Mouse (Mus musculus) olfactory bulb, adult 2 months (tissue): ENCODE measurements around the gene Bms1. TPM values are rescaled to one million over a fixed set of nuclear protein-coding genes. Genes with fewer than 3 reads are reported as not detected.
A peak's percentile ranks its signal among the peaks of the same experiment; 100 is the strongest.

Experiments used
- H3K27ac ChIP-seq: fragments of 200-500 bp; 2 replicates; pipeline ENCODE4 v1.5.1; 2012; ENCODE audit warnings: low read depth, low read length; ENCODE audit not compliant: insufficient read depth
- H3K4me1 ChIP-seq: fragments of 200-500 bp; 2 replicates; pipeline ENCODE4 v1.6.1; 2012; ENCODE audit warnings: low read length; ENCODE audit not compliant: control insufficient read depth, insufficient read depth
- H3K4me3 ChIP-seq: fragments of 200-500 bp; 2 replicates; pipeline ENCODE4 v1.5.1; 2012; ENCODE audit warnings: mild to moderate bottlenecking, low read depth, low read length, moderate library complexity; ENCODE audit not compliant: insufficient read depth
- CTCF ChIP-seq: fragments of 200-500 bp; IDR thresholded peaks from 2 replicates; pipeline ENCODE4 v1.5.1; 2012; ENCODE audit warnings: low read depth, mild to moderate bottlenecking, low read length, moderate library complexity; ENCODE audit not compliant: insufficient read depth
- POLR2A ChIP-seq: fragments of 200-500 bp; IDR thresholded peaks from 2 replicates; pipeline ENCODE4 v1.6.1; 2012; ENCODE audit warnings: mild to moderate bottlenecking, low read depth, low read length, moderate library complexity; ENCODE audit not compliant: insufficient read depth
- WGBS: fragments of 180-500 bp; shearing (Covaris S2); methylation state at CpG from one replicate; pipeline ENCODE4 v1.1.7; 2018; 5-methylcytosine and 5-hydroxymethylcytosine counted together
- polyA plus RNA-seq: library from polyadenylated mRNA; stranded (reverse); fragments of >200 nt; gene quantifications from 2 replicates; pipeline ENCODE4 v1.2.4, GENCODE M21; 2012; ENCODE audit warnings: low replicate concordance; ENCODE audit not compliant: missing spikeins, insufficient read depth, insufficient read length

Gene Bms1
- not detected in 2 replicates for polyA plus RNA-seq

- peak within 1 kb of the TSS; percentile 80 for H3K27ac ChIP-seq
- H3K4me1 ChIP-seq, result peaks cover 3% of the 10 kb centered on the region; the same call in 1 of the 2 replicates
- WGBS, result under 1% methylated on average over 67 of the region's 67 CpGs
- TF ChIP-seq POLR2A, result peak; percentile 88
- TF ChIP-seq CTCF, result peak; percentile 91
- H3K4me3 ChIP-seq, result peak within 1 kb of the TSS; percentile 81
Observed at GRCm38 (mm10) chr6:118419050-118419920, at the start of gene Bms1. Bms1 (minus strand) TSS chr6:118419474.

GRCm38 (mm10) chr6:118462069-118462705, 42.9 kb upstream of the Bms1 start:
- no peak overlapping the region for H3K4me3 ChIP-seq
- TF ChIP-seq POLR2A (no peak), CTCF (no peak)
- H3K4me1 ChIP-seq, result no peaks in the 10 kb centered on the region
- no peak overlapping the region for H3K27ac ChIP-seq
- 84% methylated on average over 15 of the region's 15 CpGs for WGBS

DNA sequence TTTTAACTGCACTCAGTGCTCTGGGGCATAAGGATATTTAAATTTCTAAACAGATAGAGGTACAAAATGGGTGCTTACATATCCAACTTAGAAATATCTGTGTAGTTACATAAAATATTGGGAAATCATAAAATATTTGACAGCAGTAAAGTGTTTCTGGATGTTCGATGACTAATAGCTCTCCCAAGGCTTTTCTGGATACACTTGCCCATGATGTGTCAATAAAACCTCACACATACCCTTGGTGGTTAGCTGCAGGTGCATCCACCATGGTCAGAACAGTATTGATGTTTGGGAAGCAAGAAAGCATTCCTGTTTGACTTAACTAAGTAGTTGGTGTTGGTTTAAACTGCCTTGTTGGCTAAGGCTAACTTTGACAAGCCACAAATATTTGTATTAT, 38.5 kb upstream of the Bms1 start:
- Histone ChIP-seq H3K4me1 (no peaks in the 10 kb centered on the region), H3K4me3 (no peak overlapping the region), H3K27ac (no peak overlapping the region)
- 95% methylated on average over 1 of the region's 1 CpGs for WGBS
- TF ChIP-seq CTCF, result no peak
- no peak for TF ChIP-seq POLR2A

DNA sequence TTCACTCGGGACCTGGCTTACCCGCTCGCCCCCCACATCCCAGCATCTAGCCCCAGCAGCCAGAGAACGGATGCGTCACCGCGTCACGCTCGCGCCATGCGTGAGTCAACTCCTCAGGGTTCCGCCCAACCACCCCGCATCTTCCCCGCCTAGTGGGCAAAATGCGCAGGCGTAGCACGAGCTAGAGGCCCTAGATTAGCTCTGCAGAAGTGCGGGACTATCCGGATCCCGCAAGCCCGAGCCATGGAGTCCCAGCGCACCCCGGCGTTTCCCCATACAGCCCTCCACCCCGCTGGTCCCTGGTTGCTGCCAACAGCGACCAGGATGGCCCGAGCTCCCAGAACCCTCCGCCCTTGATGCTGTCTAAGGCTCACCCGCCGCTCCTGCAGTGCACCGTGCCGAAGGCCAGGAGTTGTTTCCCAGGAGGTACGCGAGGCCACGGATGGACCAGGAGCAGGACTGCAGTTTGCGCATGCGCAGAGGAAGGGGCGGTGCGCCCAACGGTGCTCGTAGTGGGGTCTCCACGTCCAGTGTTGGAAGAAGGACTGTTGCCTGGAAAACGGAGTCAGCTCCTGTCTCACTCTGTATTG, 35.9 kb upstream of the Bms1 start, which contains the start of gene Zfp248:
TSS of gene Zfp248 (minus strand) at position 487 of the 590 bp plus-strand sequence.
- Histone ChIP-seq H3K4me3 (peak within 1 kb of the TSS; percentile 64), H3K27ac (peak within 1 kb of the TSS; percentile 95), H3K4me1 (no peaks in the 10 kb centered on the region)
- under 1% methylated on average over 43 of the region's 43 CpGs for WGBS
- peak; percentile 77 for TF ChIP-seq POLR2A
- TF ChIP-seq CTCF, result peak; percentile 14; the same call in 1 of the 2 replicates

- WGBS, result 17% methylated on average over 8 of the region's 8 CpGs
- no peak for TF ChIP-seq POLR2A
- TF ChIP-seq CTCF, result no peak
- peak overlapping the region; percentile 64 for H3K4me3 ChIP-seq
- no peaks in the 10 kb centered on the region for H3K4me1 ChIP-seq
- no peak overlapping the region for H3K27ac ChIP-seq
Observed at GRCm38 (mm10) chr6:118454452-118454851, 35.2 kb upstream of the Bms1 start.

- H3K4me3 ChIP-seq, result no peak overlapping the region
- WGBS, result 85% methylated on average over 4 of the region's 4 CpGs
- TF ChIP-seq POLR2A (no peak), CTCF (no peak)
- no peaks in the 10 kb centered on the region for H3K4me1 ChIP-seq
- H3K27ac ChIP-seq, result no peak overlapping the region
Observed at GRCm38 (mm10) chr6:118431502-118431901, 12.2 kb upstream of the Bms1 start.

- no peaks in the 10 kb centered on the region for H3K4me1 ChIP-seq
- no peak overlapping the region for H3K27ac ChIP-seq
Observed at GRCm38 (mm10) chr6:118426666-118427065, 7.4 kb upstream of the Bms1 start.

DNA sequence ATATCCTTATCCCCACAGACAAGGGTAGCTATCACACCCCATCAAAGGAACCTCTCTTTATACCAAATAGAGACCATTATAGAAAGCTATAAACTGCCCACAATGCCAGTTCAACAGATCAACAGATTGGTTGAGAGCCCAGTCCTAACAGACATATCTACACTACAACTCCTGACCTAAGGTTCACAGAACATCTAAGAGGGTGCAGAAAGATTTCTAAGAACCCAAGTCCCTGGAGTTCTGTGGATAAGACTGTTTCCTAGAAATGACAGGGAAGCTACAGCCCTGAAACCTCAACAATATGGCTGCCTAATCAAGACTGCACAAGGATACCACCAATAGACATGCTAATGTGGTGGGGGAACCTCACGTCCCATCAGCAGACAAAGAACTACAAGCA, 8.8 kb downstream of the Bms1 start:
- TF ChIP-seq POLR2A (no peak), CTCF (no peak)
- no peak overlapping the region for H3K27ac ChIP-seq
- 94% methylated on average over 1 of the region's 1 CpGs for WGBS
- H3K4me1 ChIP-seq, result no peaks in the 10 kb centered on the region
- no peak overlapping the region for H3K4me3 ChIP-seq

More at GRCm38 (mm10) chr6:118426666-118427065, 7.4 kb upstream of the Bms1 start:
- TF ChIP-seq CTCF, result no peak
- TF ChIP-seq POLR2A, result no peak
- H3K4me3 ChIP-seq, result no peak overlapping the region
- WGBS, result 74% methylated on average over 1 of the region's 1 CpGs
